Mouse (Mus musculus): ENCODE data around the gene Nhsl1.

DNA sequence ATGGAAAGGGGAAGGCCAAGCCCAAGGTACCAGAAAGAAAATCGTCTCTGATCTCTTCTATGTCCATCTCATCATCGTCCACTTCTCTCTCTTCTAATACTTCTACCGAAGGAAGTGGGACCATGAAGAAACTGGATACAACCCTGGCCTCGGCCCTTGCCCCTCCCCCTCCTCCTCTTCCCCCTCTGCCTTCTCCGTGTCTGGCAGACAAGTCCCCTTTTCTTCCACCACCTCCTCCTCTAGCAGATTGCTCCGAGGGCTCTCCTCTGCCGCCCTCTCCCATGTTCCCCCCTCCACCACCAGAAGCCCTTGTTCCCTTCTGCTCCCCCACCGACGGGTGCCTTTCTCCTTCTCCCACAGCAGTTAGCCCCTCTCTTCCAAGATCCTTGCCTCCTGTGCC, 206.9 kb downstream of the Nhsl1 start:
- no peak for TF ChIP-seq CTCF (IDR thresholded peaks at IDR 0.05; ENCODE audit: low read depth)
- no peak for TF ChIP-seq EP300 (IDR thresholded peaks at IDR 0.05; ENCODE audit: low read depth)

Data from liver, embryonic 14.5 days (tissue).